Mouse (Mus musculus): ENCODE data around the gene Sntg2.

DNA sequence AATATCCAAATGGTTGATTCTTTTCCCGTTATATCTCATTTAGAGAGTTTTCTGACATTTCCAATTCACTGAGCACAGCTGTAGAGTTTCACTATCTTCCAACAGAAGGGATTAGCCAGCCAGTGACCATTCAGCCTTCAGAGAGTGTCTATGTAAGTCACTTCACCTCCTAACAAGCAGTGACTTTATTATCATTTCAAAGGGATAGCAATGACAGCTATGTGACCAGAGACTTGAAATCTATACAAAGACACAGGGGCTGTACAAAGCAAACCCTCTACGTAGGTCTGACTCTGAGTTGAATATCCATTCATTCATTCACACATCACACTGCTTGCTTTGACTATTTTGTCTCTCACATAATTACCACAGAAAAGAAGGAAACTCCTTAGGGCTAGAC lies 138.2 kb downstream of the Sntg2 start:
- TF ChIP-seq POLR2A (IDR thresholded peaks at IDR 0.05; ENCODE audit: low read depth, low read length), result no peak
- TF ChIP-seq CTCF (IDR thresholded peaks at IDR 0.05; ENCODE audit: borderline replicate concordance, insufficient read depth, low read length), result no peak

Measured in embryonic fibroblast, embryonic 13.5 days (primary cell).